In the genomic region with DNA sequence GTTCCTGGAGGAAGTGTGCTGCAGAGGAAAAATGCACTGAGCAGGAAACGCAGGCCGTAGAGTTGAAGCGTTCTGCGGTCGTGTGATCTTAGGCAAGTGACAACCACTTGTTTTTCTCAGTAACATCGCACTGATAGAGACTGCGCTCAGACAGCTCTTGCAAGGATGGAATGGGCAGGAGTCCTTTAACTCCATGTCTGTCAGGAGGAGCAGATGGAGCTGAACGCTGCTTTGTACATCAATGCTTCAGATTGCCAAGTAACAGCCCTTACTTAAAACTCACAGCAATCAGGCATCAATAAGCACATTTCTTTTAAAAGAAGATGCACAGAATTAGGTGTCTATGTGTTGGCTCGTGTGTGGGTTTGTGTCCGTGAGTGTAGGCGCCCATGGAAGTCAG, we compare ENCODE assay signal across 27 mouse cellular contexts. TPM values are rescaled to one million over a fixed set of nuclear protein-coding genes. Genes with fewer than 3 reads are reported as not detected.
DNase-seq lines count a peak whose midpoint lies in the region; ATAC-seq and TF ChIP-seq lines count a peak whose summit lies in the region.
"Had no signal": no experiment of that assay in that cellular context is flagged by ENCODE, and none has a peak within 500 bp of the region (broad histone marks: within the 10 kb centered on the region; RNA-seq: fewer than 3 reads in every experiment).

No protein-coding gene starts in this region.

- H3K27me3 ChIP-seq in embryonic facial prominence, embryonic 14.5 days (replicated peaks; ENCODE audit: control insufficient read depth, insufficient read depth, low read length) = no peaks in the 10 kb centered on the region
- H3K27me3 ChIP-seq in embryonic facial prominence, embryonic 10.5 days (replicated peaks; ENCODE audit: low read depth, poor library complexity, severe bottlenecking) = no peaks in the 10 kb centered on the region
- H3K27me3 ChIP-seq in heart, embryonic 15.5 days = no peaks in the 10 kb centered on the region
- H3K27me3 ChIP-seq in lung, embryonic 14.5 days (ENCODE audit: insufficient read depth, low read length) = no peaks in the 10 kb centered on the region
- H3K27me3 ChIP-seq: CH12.LX; forebrain, embryonic 13.5 days; kidney, embryonic 15.5 days; limb, embryonic 15.5 days; midbrain, embryonic 12.5 days; Patski; stomach, embryonic 15.5 days had no signal

- no peak for TF ChIP-seq CTCF in lung, embryonic 14.5 days (IDR thresholded peaks at IDR 0.05; ENCODE audit: low read depth)

- no peak overlapping the region for H3K4me2 ChIP-seq in embryonic facial prominence, embryonic 14.5 days (ENCODE audit: low read depth, low read length)
- no peak overlapping the region for H3K4me2 ChIP-seq in heart, embryonic 15.5 days
- H3K4me2 ChIP-seq in lung, embryonic 14.5 days = no peak overlapping the region
- H3K4me2 ChIP-seq: forebrain, embryonic 13.5 days; heart, embryonic 11.5 days; kidney, embryonic 15.5 days; limb, embryonic 15.5 days; midbrain, embryonic 12.5 days; stomach, embryonic 15.5 days had no signal

- H3K4me3 ChIP-seq in embryonic facial prominence, embryonic 14.5 days (ENCODE audit: low read depth, low read length) = no peak overlapping the region
- H3K4me3 ChIP-seq in embryonic facial prominence, embryonic 10.5 days = no peak overlapping the region
- no peak overlapping the region for H3K4me3 ChIP-seq in heart, embryonic 15.5 days
- H3K4me3 ChIP-seq in lung, embryonic 14.5 days (ENCODE audit: low read depth, low read length) = no peak overlapping the region
- H3K4me3 ChIP-seq: erythroblast, embryonic 14.5 days; forebrain, embryonic 13.5 days; kidney, embryonic 15.5 days; limb, embryonic 15.5 days; midbrain, embryonic 12.5 days; stomach, embryonic 15.5 days had no signal

- no peaks in the 10 kb centered on the region; the same call in 1 of the 2 replicates for H3K4me1 ChIP-seq in embryonic facial prominence, embryonic 14.5 days (ENCODE audit: control insufficient read depth, insufficient read depth, low read length)
- H3K4me1 ChIP-seq in embryonic facial prominence, embryonic 10.5 days = peaks cover 13% of the 10 kb centered on the region; the same call in 1 of the 2 replicates
- H3K4me1 ChIP-seq in heart, embryonic 15.5 days (replicated peaks) = peaks cover 39% of the 10 kb centered on the region
- H3K4me1 ChIP-seq in lung, embryonic 14.5 days (ENCODE audit: insufficient read depth) = peaks cover 15% of the 10 kb centered on the region; the same call in 1 of the 2 replicates
- H3K4me1 ChIP-seq: kidney, embryonic 15.5 days had no signal

- DNase-seq in embryonic facial prominence, embryonic 14.5 days (ENCODE audit: low spot score) = no peak
- no peak for DNase-seq in embryonic facial prominence, embryonic 10.5 days (ENCODE audit: low spot score)
- no peak for DNase-seq in heart, adult 18-20 months
- DNase-seq in lung, embryonic 14.5 days = no peak
- no peak for DNase-seq in lung, postnatal 4 days
- DNase-seq in frontal cortex, adult 2 months (ENCODE audit: extremely low spot score in 1 of 2, low spot score in 1 of 2) = no peak
- DNase-seq: adrenal gland, postnatal 36 days; cerebellum, adult 11-12 months; gastrocnemius, postnatal 10 days; kidney, adult 11 months; kidney, postnatal 36 days; left cerebral cortex, postnatal 4 days; lung, postnatal 10 days; thymus, postnatal 25 days had no signal

- H3K27ac ChIP-seq in embryonic facial prominence, embryonic 14.5 days (replicated peaks; ENCODE audit: low read depth, low read length) = peak overlapping the region; percentile 21; the same call in 1 of the 2 replicates
- H3K27ac ChIP-seq in embryonic facial prominence, embryonic 10.5 days (replicated peaks) = no peak overlapping the region
- peak overlapping the region; percentile 66 for H3K27ac ChIP-seq in heart, embryonic 15.5 days
- H3K27ac ChIP-seq in lung, embryonic 14.5 days (ENCODE audit: low read depth) = peak overlapping the region; percentile 46; the same call in 1 of the 2 replicates
- H3K27ac ChIP-seq: forebrain, embryonic 13.5 days; hindbrain, postnatal 0 days; kidney, embryonic 15.5 days; limb, embryonic 15.5 days; liver, embryonic 14.5 days; midbrain, embryonic 12.5 days; stomach, embryonic 15.5 days had no signal

- H3K36me3 ChIP-seq in embryonic facial prominence, embryonic 14.5 days (ENCODE audit: control insufficient read depth, insufficient read depth, low read length) = no peaks in the 10 kb centered on the region
- H3K36me3 ChIP-seq in embryonic facial prominence, embryonic 10.5 days (replicated peaks) = no peaks in the 10 kb centered on the region
- no peaks in the 10 kb centered on the region for H3K36me3 ChIP-seq in heart, embryonic 15.5 days
- H3K36me3 ChIP-seq in lung, embryonic 14.5 days (ENCODE audit: insufficient read depth) = no peaks in the 10 kb centered on the region
- H3K36me3 ChIP-seq: G1E; kidney, embryonic 15.5 days; limb, embryonic 15.5 days; midbrain, embryonic 12.5 days; stomach, embryonic 15.5 days had no signal

- H3K9ac ChIP-seq in embryonic facial prominence, embryonic 14.5 days (ENCODE audit: low read depth, low read length) = no peak overlapping the region
- H3K9ac ChIP-seq in heart, embryonic 15.5 days = no peak overlapping the region
- no peak overlapping the region for H3K9ac ChIP-seq in lung, embryonic 14.5 days
- H3K9ac ChIP-seq: forebrain, embryonic 13.5 days; kidney, embryonic 15.5 days; limb, embryonic 15.5 days; liver, embryonic 14.5 days; midbrain, embryonic 12.5 days; stomach, embryonic 15.5 days had no signal

- no peak for ATAC-seq in embryonic facial prominence, embryonic 14.5 days (ENCODE audit: low read depth)
- no peak for ATAC-seq in heart, embryonic 15.5 days (replicated peaks; ENCODE audit: insufficient number of reproducible peaks, insufficient read depth, low FRiP score, low read depth)
- 0 out of 2 replicates have a peak, but pooled peaks have one; percentile 38 for ATAC-seq in lung, embryonic 14.5 days (ENCODE audit: insufficient read depth)
- ATAC-seq: forebrain, embryonic 13.5 days; hindbrain, postnatal 0 days; Patski had no signal

- 75% methylated on average over 11 of the region's 11 CpGs for WGBS in embryonic facial prominence, embryonic 14.5 days
- WGBS in embryonic facial prominence, embryonic 10.5 days = 89% methylated on average over 11 of the region's 11 CpGs
- 46% methylated on average over 11 of the region's 11 CpGs for WGBS in heart, embryonic 15.5 days
- 61% methylated on average over 11 of the region's 11 CpGs for WGBS in lung, embryonic 14.5 days

- peaks cover 5% of the 10 kb centered on the region; the same call in 1 of the 2 replicates for H3K9me3 ChIP-seq in embryonic facial prominence, embryonic 14.5 days (ENCODE audit: control insufficient read depth, low read length)
- H3K9me3 ChIP-seq in embryonic facial prominence, embryonic 10.5 days = no peaks in the 10 kb centered on the region
- H3K9me3 ChIP-seq in heart, embryonic 15.5 days (replicated peaks) = no peaks in the 10 kb centered on the region
- H3K9me3 ChIP-seq in lung, embryonic 14.5 days (ENCODE audit: low read depth, low read length) = no peaks in the 10 kb centered on the region
- H3K9me3 ChIP-seq: forebrain, embryonic 13.5 days; G1E; kidney, embryonic 15.5 days; limb, embryonic 15.5 days; stomach, embryonic 15.5 days had no signal

RNA-seq across cellular contexts. Expression of a gene that starts 52.3 kb away (rescaled TPM):
- polyA plus RNA-seq in embryonic facial prominence, embryonic 14.5 days (2014; fragmentation: Nextera tagmentation; extraction: Ambion mirVana) = 8.8 and 9.0 TPM in 2 replicates
- polyA plus RNA-seq in embryonic facial prominence, embryonic 10.5 days (2016; fragmentation: Nextera tagmentation; extraction: Ambion mirVana) = 1.7 and 2.8 TPM in 2 replicates
- polyA plus RNA-seq in heart, embryonic 15.5 days (2015; fragmentation: Nextera tagmentation; extraction: Ambion mirVana) = 5.4 and 6.7 TPM in 2 replicates
- total RNA-seq in heart, adult 18-20 months (2021) = 10 to 100 TPM; 48.3 to 55.4 TPM
- 3.3 TPM in 2 replicates for polyA plus RNA-seq in lung, embryonic 14.5 days (2014; fragmentation: Nextera tagmentation; extraction: Ambion mirVana)
- polyA plus RNA-seq in frontal cortex, adult 2 months (2012; rRNA removed) = 12.9 and 17.4 TPM in 2 replicates
- total RNA-seq: CH12.LX had no signal
- polyA plus RNA-seq: erythroblast, embryonic 14.5 days; G1E had no signal
